Mouse (Mus musculus) neural tube, embryonic 11.5 days (tissue): ENCODE measurements around the gene Morc4. TPM values are rescaled to one million over a fixed set of nuclear protein-coding genes. Genes with fewer than 3 reads are reported as not detected.

Source experiments
- ATAC-seq: fragments of 200-750 bp; cut with Nextera tagmentation; 2 replicates; pipeline ENCODE4 v1.8.0; 2017; ENCODE audit warnings: moderate number of reproducible peaks, mild to moderate bottlenecking, moderate TSS enrichment, moderate library complexity; ENCODE audit not compliant: insufficient read depth, low FRiP score, low TSS enrichment
- DNase-seq: peaks from one replicate; pipeline ENCODE4 v3.0.0-alpha.2; 2015; ENCODE audit warnings: low spot score
- H3K27ac ChIP-seq: fragments of 300-500 bp; sonication (generic); 2 replicates; pipeline ENCODE4 v1.5.1; 2014; ENCODE audit warnings: low read depth, mild to moderate bottlenecking, low read length
- H3K27me3 ChIP-seq: fragments of 300-500 bp; sonication (generic); 2 replicates; pipeline ENCODE4 v1.6.1; 2014; ENCODE audit warnings: mild to moderate bottlenecking, low read length, mixed read lengths; ENCODE audit not compliant: control insufficient read depth, insufficient read depth
- H3K36me3 ChIP-seq: fragments of 300-500 bp; sonication (generic); 2 replicates; pipeline ENCODE4 v1.6.1; 2014; ENCODE audit warnings: mild to moderate bottlenecking, low read length, moderate library complexity, mixed read lengths; ENCODE audit not compliant: control insufficient read depth, insufficient read depth
- H3K4me1 ChIP-seq: fragments of 300-500 bp; sonication (generic); 2 replicates; pipeline ENCODE4 v1.6.1; 2014; ENCODE audit warnings: low read length, mixed read lengths; ENCODE audit not compliant: control insufficient read depth, insufficient read depth
- H3K4me2 ChIP-seq: fragments of 300-500 bp; sonication (generic); 2 replicates; pipeline ENCODE4 v1.6.1; 2014; ENCODE audit warnings: low read depth, mild to moderate bottlenecking, moderate library complexity
- H3K4me3 ChIP-seq: fragments of 300-500 bp; sonication (generic); 2 replicates; pipeline ENCODE4 v1.5.1; 2014; ENCODE audit warnings: low read depth, low read length
- H3K9ac ChIP-seq: fragments of 300-500 bp; sonication (generic); 2 replicates; pipeline ENCODE4 v1.6.1; 2014; ENCODE audit warnings: mild to moderate bottlenecking, low read length
- H3K9me3 ChIP-seq: fragments of 300-500 bp; sonication (generic); 2 replicates; pipeline ENCODE4 v1.6.1; 2016; ENCODE audit warnings: low read length; ENCODE audit not compliant: control insufficient read depth
- WGBS: fragments of 180-500 bp; shearing (Covaris S2); extraction: QIAGEN DNeasy Blood & Tissue Kit; methylation state at CpG from one replicate; pipeline ENCODE4 v1.1.7; 2014; 5-methylcytosine and 5-hydroxymethylcytosine counted together
- polyA plus RNA-seq: library from polyadenylated mRNA; unstranded; fragments of >200 nt; fragmentation: Nextera tagmentation; extraction: Ambion mirVana; gene quantifications from 2 replicates; pipeline ENCODE4 v1.2.1, GENCODE M21; 2014

Morc4 gene
- polyA plus RNA-seq, 1 experiment from 2014 or later, result 8.8 TPM

GRCm38 (mm10) chrX:139797875-139798274, 73.6 kb downstream of the Morc4 start:
- H3K4me3 ChIP-seq, result no peak overlapping the region
- H3K27me3 ChIP-seq, result no peaks in the 10 kb centered on the region
- DNase-seq, result no peak
- no peak overlapping the region for H3K9ac ChIP-seq
- H3K4me2 ChIP-seq, result no peak overlapping the region
- no peaks in the 10 kb centered on the region for H3K4me1 ChIP-seq
- H3K36me3 ChIP-seq, result no peaks in the 10 kb centered on the region
- no peak overlapping the region for H3K27ac ChIP-seq
- no peaks in the 10 kb centered on the region for H3K9me3 ChIP-seq
- WGBS, result 84% methylated on average over 9 of the region's 9 CpGs
- ATAC-seq, result no peak

- ATAC-seq, result no peak
These were observed 75.4 kb downstream of the Morc4 start for GRCm38 (mm10) chrX:139796037-139796436.

GRCm38 (mm10) chrX:139794072-139794845, 77.2 kb downstream of the Morc4 start:
- H3K27me3 ChIP-seq, result no peaks in the 10 kb centered on the region
- no peaks in the 10 kb centered on the region for H3K9me3 ChIP-seq

More at GRCm38 (mm10) chrX:139796037-139796436, 75.4 kb downstream of the Morc4 start:
- Histone ChIP-seq H3K4me1 (no peaks in the 10 kb centered on the region), H3K27me3 (no peaks in the 10 kb centered on the region), H3K27ac (no peak overlapping the region), H3K4me2 (no peak overlapping the region), H3K9ac (no peak overlapping the region), H3K36me3 (no peaks in the 10 kb centered on the region), H3K9me3 (no peaks in the 10 kb centered on the region), H3K4me3 (no peak overlapping the region)
- DNase-seq, result no peak
- WGBS, result 93% methylated on average over 6 of the region's 6 CpGs

GRCm38 (mm10) chrX:139785764-139786163, 85.7 kb downstream of the Morc4 start:
- H3K9me3 ChIP-seq, result no peaks in the 10 kb centered on the region
- H3K27ac ChIP-seq, result no peak overlapping the region
- H3K4me1 ChIP-seq, result no peaks in the 10 kb centered on the region
- 0 out of 2 replicates have a peak, but pooled peaks cover 3% of the 10 kb centered on the region for H3K27me3 ChIP-seq
- no peak for DNase-seq
- WGBS, result 48% methylated on average over 1 of the region's 1 CpGs
- H3K4me3 ChIP-seq, result no peak overlapping the region
- no peak overlapping the region for H3K4me2 ChIP-seq
- no peaks in the 10 kb centered on the region for H3K36me3 ChIP-seq
- no peak overlapping the region for H3K9ac ChIP-seq
- no peak for ATAC-seq

More at GRCm38 (mm10) chrX:139794072-139794845, 77.2 kb downstream of the Morc4 start:
- H3K9ac ChIP-seq, result no peak overlapping the region
- ATAC-seq, result no peak
- H3K4me3 ChIP-seq, result no peak overlapping the region
- H3K36me3 ChIP-seq, result no peaks in the 10 kb centered on the region
- no peak overlapping the region for H3K4me2 ChIP-seq
- no peak for DNase-seq
- WGBS, result 88% methylated on average over 7 of the region's 7 CpGs
- no peak overlapping the region for H3K27ac ChIP-seq
- no peaks in the 10 kb centered on the region for H3K4me1 ChIP-seq

- no peak overlapping the region for H3K27ac ChIP-seq
- no peaks in the 10 kb centered on the region for H3K36me3 ChIP-seq
- no peaks in the 10 kb centered on the region for H3K4me1 ChIP-seq
- H3K27me3 ChIP-seq, result peaks cover 5% of the 10 kb centered on the region
- no peak overlapping the region for H3K4me3 ChIP-seq
- DNase-seq (no peak), ATAC-seq (no peak)
- no peaks in the 10 kb centered on the region for H3K9me3 ChIP-seq
- H3K9ac ChIP-seq, result no peak overlapping the region
- no peak overlapping the region for H3K4me2 ChIP-seq
- 50% methylated on average over 3 of the region's 3 CpGs for WGBS
These were observed 88.4 kb downstream of the Morc4 start for GRCm38 (mm10) chrX:139783045-139783422.

- DNase-seq, result no peak
These were observed 89.0 kb downstream of the Morc4 start, which contains the start of gene Ripply1 for GRCm38 (mm10) chrX:139782278-139783044. Ripply1 (minus strand) TSS chrX:139782353.

GRCm38 (mm10) chrX:139781563-139781962, 89.9 kb downstream of the Morc4 start:
- ATAC-seq (no peak), DNase-seq (no peak)
- Histone ChIP-seq H3K4me3 (no peak overlapping the region), H3K4me2 (no peak overlapping the region), H3K27me3 (peaks cover 5% of the 10 kb centered on the region), H3K27ac (no peak overlapping the region), H3K9ac (no peak overlapping the region), H3K4me1 (no peaks in the 10 kb centered on the region), H3K9me3 (no peaks in the 10 kb centered on the region), H3K36me3 (no peaks in the 10 kb centered on the region)
- 76% methylated on average over 4 of the region's 4 CpGs for WGBS

More at GRCm38 (mm10) chrX:139782278-139783044, 89.0 kb downstream of the Morc4 start, which contains the start of gene Ripply1:
- H3K4me2 ChIP-seq, result no peak within 1 kb of the TSS
- no peaks in the 10 kb centered on the region for H3K36me3 ChIP-seq
- WGBS, result 29% methylated on average over 6 of the region's 6 CpGs
- H3K27me3 ChIP-seq, result peaks cover 5% of the 10 kb centered on the region
- H3K9ac ChIP-seq, result no peak within 1 kb of the TSS
- H3K9me3 ChIP-seq, result no peaks in the 10 kb centered on the region
- no peak within 1 kb of the TSS for H3K27ac ChIP-seq
- no peak for ATAC-seq
- H3K4me1 ChIP-seq, result no peaks in the 10 kb centered on the region
- H3K4me3 ChIP-seq, result no peak within 1 kb of the TSS

- DNase-seq (no peak), ATAC-seq (no peak)
- no peak overlapping the region for H3K27ac ChIP-seq
- H3K27me3 ChIP-seq, result peaks cover 5% of the 10 kb centered on the region
- H3K9me3 ChIP-seq, result no peaks in the 10 kb centered on the region
- H3K4me1 ChIP-seq, result no peaks in the 10 kb centered on the region
- WGBS, result 48% methylated on average over 3 of the region's 3 CpGs
- no peak overlapping the region for H3K4me2 ChIP-seq
- H3K9ac ChIP-seq, result no peak overlapping the region
- no peak overlapping the region for H3K4me3 ChIP-seq
- H3K36me3 ChIP-seq, result no peaks in the 10 kb centered on the region
These were observed 90.5 kb downstream of the Morc4 start for GRCm38 (mm10) chrX:139780988-139781387.
